Mouse (Mus musculus): ENCODE data around the gene Knl1.
"Not testable (repeated sequence)": the region's sequence is repeated elsewhere in the genome, so short reads cannot be mapped to it uniquely, and the experiment has no call there.

Gene Knl1

GRCm38 (mm10) chr2:119046649-119047611 is at the start of gene Knl1:
TSS of gene Knl1 (plus strand) at chr2:119047119.
- DNase-seq: peak; percentile 93

- no peak for DNase-seq
Observed at GRCm38 (mm10) chr2:118998115-118998866, 48.6 kb upstream of the Knl1 start.

GRCm38 (mm10) chr2:118999025-118999639 is 47.8 kb upstream of the Knl1 start:
- DNase-seq: no peak

- no peak for DNase-seq
Observed at GRCm38 (mm10) chr2:119006886-119007285, 40.0 kb upstream of the Knl1 start.

GRCm38 (mm10) chr2:119009376-119009775 is 37.5 kb upstream of the Knl1 start:
- DNase-seq: no peak

- peak in 1 of 2 experiments; percentile 18 for DNase-seq
Observed at GRCm38 (mm10) chr2:119014989-119015388, 31.9 kb upstream of the Knl1 start.

- DNase-seq: peak; percentile 54 to 63
Observed at GRCm38 (mm10) chr2:119015604-119016180, 31.2 kb upstream of the Knl1 start.

GRCm38 (mm10) chr2:119016312-119016711 is 30.6 kb upstream of the Knl1 start:
- DNase-seq: not testable (repeated sequence)

- DNase-seq: no peak
Observed at GRCm38 (mm10) chr2:119017647-119018046, 29.3 kb upstream of the Knl1 start.

GRCm38 (mm10) chr2:119018391-119019122 is 28.4 kb upstream of the Knl1 start:
- DNase-seq: no peak

- no peak for DNase-seq
Observed at GRCm38 (mm10) chr2:119019131-119019530, 27.8 kb upstream of the Knl1 start.

- DNase-seq: no peak
Observed at GRCm38 (mm10) chr2:119019538-119019937, 27.4 kb upstream of the Knl1 start.

- DNase-seq: no peak
Observed at GRCm38 (mm10) chr2:119023154-119023660, 23.7 kb upstream of the Knl1 start.

- DNase-seq: peak in 1 of 2 experiments; percentile 27
Observed at GRCm38 (mm10) chr2:119024536-119025238, 22.2 kb upstream of the Knl1 start.

GRCm38 (mm10) chr2:119025239-119025616 is 21.7 kb upstream of the Knl1 start:
- DNase-seq: no peak

- no peak for DNase-seq
Observed at GRCm38 (mm10) chr2:119026951-119027350, 20.0 kb upstream of the Knl1 start.

- peak; percentile 99 for DNase-seq
Observed at GRCm38 (mm10) chr2:119028941-119029551, 17.9 kb upstream of the Knl1 start, which contains the start of gene Ccdc32. TSS of gene Ccdc32 (minus strand) at chr2:119029393.

GRCm38 (mm10) chr2:119032191-119032590 is 14.7 kb upstream of the Knl1 start:
- no peak for DNase-seq

- DNase-seq: peak; percentile 96
Observed at GRCm38 (mm10) chr2:119034656-119035396, 12.1 kb upstream of the Knl1 start, which contains the start of gene Rpusd2. TSS of gene Rpusd2 (plus strand) at chr2:119034790.

GRCm38 (mm10) chr2:119035397-119035745 is 11.5 kb upstream of the Knl1 start:
- no peak for DNase-seq
